In genomic region chr5:7980586-7980985, GRCm38 (mm10) we compare ENCODE assay signal across 22 mouse cellular contexts. TPM values are rescaled to one million over a fixed set of nuclear protein-coding genes. Genes with fewer than 3 reads are reported as not detected.
DNase-seq lines count a peak whose midpoint lies in the region; ATAC-seq and TF ChIP-seq lines count a peak whose summit lies in the region.
"Had no signal": no experiment of that assay in that cellular context is flagged by ENCODE, and none has a peak within 500 bp of the region (broad histone marks: within the 10 kb centered on the region; RNA-seq: fewer than 3 reads in every experiment).

No protein-coding gene starts in this region.

- H3K4me1 ChIP-seq in MEL (ENCODE audit: control insufficient read depth in 1 of 2, insufficient read depth in 2 of 2, low read length in 2 of 2): no peaks in the 10 kb centered on the region
- H3K4me1 ChIP-seq in liver, embryonic 13.5 days (replicated peaks): no peaks in the 10 kb centered on the region
- no peaks in the 10 kb centered on the region for H3K4me1 ChIP-seq in hindbrain, embryonic 14.5 days (replicated peaks; ENCODE audit: control insufficient read depth, insufficient read depth, low read length)
- H3K4me1 ChIP-seq: embryonic facial prominence, embryonic 10.5 days; hindbrain, embryonic 13.5 days; limb, embryonic 10.5 days; midbrain, embryonic 12.5 days had no signal

- TF ChIP-seq RAD21 in MEL (IDR thresholded peaks at IDR 0.05; ENCODE audit: low read depth, low read length): no peak

- H3K79me2 ChIP-seq in MEL (ENCODE audit: control insufficient read depth, insufficient read depth, low read length, poor library complexity): no peaks in the 10 kb centered on the region

- WGBS in liver, embryonic 13.5 days (ENCODE audit: insufficient replicate concordance): 17% methylated on average over 5 of the region's 5 CpGs
- 86% methylated on average over 5 of the region's 5 CpGs for WGBS in hindbrain, embryonic 14.5 days

- H3K27me3 ChIP-seq in MEL (ENCODE audit: control insufficient read depth in 1 of 2, insufficient read depth in 2 of 2, low read length in 2 of 2): no peaks in the 10 kb centered on the region
- no peaks in the 10 kb centered on the region for H3K27me3 ChIP-seq in liver, embryonic 13.5 days
- no peaks in the 10 kb centered on the region for H3K27me3 ChIP-seq in hindbrain, embryonic 14.5 days (ENCODE audit: control insufficient read depth, insufficient read depth, low read length)
- H3K27me3 ChIP-seq: hindbrain, embryonic 13.5 days; midbrain, embryonic 12.5 days had no signal

- H3K27ac ChIP-seq in MEL (ENCODE audit: control insufficient read depth, low read depth, low read length): no peak overlapping the region
- H3K27ac ChIP-seq in liver, embryonic 13.5 days: no peak overlapping the region
- H3K27ac ChIP-seq in hindbrain, embryonic 14.5 days: no peak overlapping the region
- H3K27ac ChIP-seq: embryonic facial prominence, embryonic 10.5 days; hindbrain, embryonic 13.5 days; left cerebral cortex, adult 2 months; limb, embryonic 10.5 days; midbrain, embryonic 12.5 days had no signal

- DNase-seq in 416B (ENCODE audit: low read depth): peak; percentile 93
- peak; percentile 25 for DNase-seq in MEL (ENCODE audit: low read depth, low spot score)
- peak; percentile 3 for DNase-seq in liver, embryonic 13.5 days
- peak; percentile 3 to 31 for DNase-seq in monocyte, adult 2 months (ENCODE audit: low read depth in 1 of 2, low spot score in 2 of 2)
- DNase-seq in cerebellum, adult 9-10 months: no peak
- no peak for DNase-seq in hindbrain, embryonic 14.5 days (ENCODE audit: low spot score)
- no peak for DNase-seq in layer of hippocampus, adult 11-12 months (ENCODE audit: low spot score)
- DNase-seq: adrenal gland, postnatal 25 days; cerebellum, adult 18-20 months; cerebellum, postnatal 36 days; gastrocnemius, postnatal 10 days; heart, postnatal 14 days; kidney, adult 8-10 months; kidney, postnatal 14 days had no signal

- no peak overlapping the region for H3K9ac ChIP-seq in MEL (ENCODE audit: control insufficient read depth, low read depth, low read length, poor library complexity, severe bottlenecking)
- no peak overlapping the region for H3K9ac ChIP-seq in liver, embryonic 13.5 days
- H3K9ac ChIP-seq in hindbrain, embryonic 14.5 days: no peak overlapping the region
- H3K9ac ChIP-seq: hindbrain, embryonic 13.5 days; midbrain, embryonic 12.5 days had no signal

- no peak for TF ChIP-seq CTCF in MEL (IDR thresholded peaks at IDR 0.05 in 2 of 3, conservative IDR thresholded peaks at IDR 0.05 in 1 of 3; ENCODE audit: control insufficient read depth in 1 of 3, insufficient read depth in 1 of 3, low read depth in 2 of 3, low read length in 3 of 3, poor library complexity in 1 of 3, severe bottlenecking in 1 of 3)

- TF ChIP-seq EP300 in MEL (IDR thresholded peaks at IDR 0.05; ENCODE audit: low read depth in 1 of 2, low read length in 2 of 2): no peak

- H3K36me3 ChIP-seq in MEL (ENCODE audit: control insufficient read depth in 1 of 2, insufficient read depth in 2 of 2, low read length in 2 of 2): no peaks in the 10 kb centered on the region
- no peaks in the 10 kb centered on the region for H3K36me3 ChIP-seq in liver, embryonic 13.5 days
- H3K36me3 ChIP-seq in hindbrain, embryonic 14.5 days (replicated peaks; ENCODE audit: control insufficient read depth, insufficient read depth): no peaks in the 10 kb centered on the region
- H3K36me3 ChIP-seq: embryonic facial prominence, embryonic 10.5 days; G1E; hindbrain, embryonic 13.5 days; limb, embryonic 10.5 days; midbrain, embryonic 12.5 days had no signal

- ATAC-seq in liver, embryonic 13.5 days (ENCODE audit: low read depth): peak; percentile 29; the same call in 1 of the 2 replicates
- no peak for ATAC-seq in hindbrain, embryonic 14.5 days (ENCODE audit: low FRiP score)
- ATAC-seq: CD4-positive, CD25-positive, alpha-beta regulatory T cell, adult 4 months had no signal

- no peak overlapping the region for H3K4me2 ChIP-seq in liver, embryonic 13.5 days
- H3K4me2 ChIP-seq in hindbrain, embryonic 14.5 days (replicated peaks): no peak overlapping the region
- H3K4me2 ChIP-seq: heart, embryonic 11.5 days; hindbrain, embryonic 13.5 days; midbrain, embryonic 12.5 days had no signal

- no peak overlapping the region for H3K4me3 ChIP-seq in MEL (ENCODE audit: control insufficient read depth in 1 of 2, insufficient read depth in 1 of 2, low read depth in 2 of 2, low read length in 2 of 2)
- no peak overlapping the region for H3K4me3 ChIP-seq in liver, embryonic 13.5 days (replicated peaks)
- no peak overlapping the region for H3K4me3 ChIP-seq in hindbrain, embryonic 14.5 days (replicated peaks; ENCODE audit: low read length)
- H3K4me3 ChIP-seq: embryonic facial prominence, embryonic 10.5 days; hindbrain, embryonic 13.5 days; left cerebral cortex, adult 2 months; limb, embryonic 10.5 days; midbrain, embryonic 12.5 days had no signal

- no peaks in the 10 kb centered on the region for H3K9me3 ChIP-seq in MEL (replicated peaks; ENCODE audit: insufficient read depth, low read length)
- H3K9me3 ChIP-seq in liver, embryonic 13.5 days (replicated peaks): no peaks in the 10 kb centered on the region
- H3K9me3 ChIP-seq in hindbrain, embryonic 14.5 days (ENCODE audit: control insufficient read depth, low read length): no peaks in the 10 kb centered on the region
- H3K9me3 ChIP-seq: embryonic facial prominence, embryonic 10.5 days; G1E; hindbrain, embryonic 13.5 days; limb, embryonic 10.5 days; midbrain, embryonic 12.5 days had no signal

- no peak for TF ChIP-seq POLR2A in MEL (IDR thresholded peaks at IDR 0.05; ENCODE audit: control insufficient read depth in 1 of 2, insufficient read depth in 1 of 2, low read depth in 1 of 2, low read length in 2 of 2, poor library complexity in 1 of 2)

TF ChIP-seq in MEL, 35 proteins besides CTCF, POLR2A, EP300 and RAD21:
- TF ChIP-seq USF1 (IDR thresholded peaks at IDR 0.05; ENCODE audit: low read depth, low read length) (peak; percentile 79), CHD1 (IDR thresholded peaks at IDR 0.05; ENCODE audit: low read depth, low read length) (no peak), USF2 (IDR thresholded peaks at IDR 0.05; ENCODE audit: borderline replicate concordance in 1 of 2, insufficient read depth in 1 of 2, low read depth in 1 of 2, low read length in 2 of 2) (0 out of 4 replicates have a peak, but pooled peaks of 1 of the 2 experiments have one; percentile 18)
TF ChIP-seq in MEL: peak in this region for 2.

RNA-seq across cellular contexts. Expression of gene Steap4, which starts 20.3 kb away (rescaled TPM):
- not detected in 2 replicates for total RNA-seq in MEL (2012; rRNA removed)
- polyA plus RNA-seq in MEL (2012; ENCODE audit: insufficient read depth in 1 of 2, insufficient read length in 2 of 2, low read depth in 1 of 2, low replicate concordance in 2 of 2, missing spikeins in 1 of 2): not detected
- polyA plus RNA-seq in liver, embryonic 13.5 days (2015; fragmentation: Nextera tagmentation; extraction: Ambion mirVana): 2.1 and 2.2 TPM in 2 replicates
- 0.13 and 0.27 TPM in 2 replicates for polyA plus RNA-seq in hindbrain, embryonic 14.5 days (2014; fragmentation: Nextera tagmentation; extraction: Ambion mirVana)
- total RNA-seq: G1E had no signal
- polyA plus RNA-seq: CD4-positive, CD25-positive, alpha-beta regulatory T cell, adult 4 months; G1E had no signal

Comparison
In these comparisons a context has a peak if more than half of its experiments do, and no peak if none do; other contexts are left out.
1. DNase-seq: peak in 416B (single experiment), MEL (single experiment), liver, embryonic 13.5 days (single experiment) and monocyte, adult 2 months (2 of 2); none in cerebellum, adult 9-10 months (single experiment), hindbrain, embryonic 14.5 days (single experiment) and layer of hippocampus, adult 11-12 months (single experiment).